Mouse (Mus musculus) embryonic fibroblast, embryonic 13.5 days (primary cell): ENCODE measurements at regions not wholly inside any gene's neighbourhood (a gene's known extent, or its start where the extent isn't known, plus 50 kb on each side); places are given as distances from the start of the nearest gene placed in this dataset.

Experiments
- H3K27ac ChIP-seq: 2 replicates; pipeline ENCODE4 v1.5.1; 2012; ENCODE audit warnings: low read length, control low read depth, inconsistent platforms; ENCODE audit not compliant: insufficient read depth
- H3K4me1 ChIP-seq: 2 replicates; pipeline ENCODE4 v1.6.1; 2011; ENCODE audit warnings: low read length; ENCODE audit not compliant: control insufficient read depth, insufficient read depth
- H3K4me3 ChIP-seq: 2 replicates; pipeline ENCODE4 v1.5.1; 2011; ENCODE audit warnings: mild to moderate bottlenecking, control low read depth, low read length; ENCODE audit not compliant: insufficient read depth
- CTCF ChIP-seq: IDR thresholded peaks from 2 replicates; pipeline ENCODE4 v1.5.1; 2011; ENCODE audit warnings: mild to moderate bottlenecking, control low read depth, low read length, moderate library complexity, borderline replicate concordance; ENCODE audit not compliant: insufficient read depth
- POLR2A ChIP-seq: IDR thresholded peaks from 2 replicates; pipeline ENCODE4 v1.6.1; 2011; ENCODE audit warnings: low read depth, mild to moderate bottlenecking, control low read depth, low read length, moderate library complexity

DNA sequence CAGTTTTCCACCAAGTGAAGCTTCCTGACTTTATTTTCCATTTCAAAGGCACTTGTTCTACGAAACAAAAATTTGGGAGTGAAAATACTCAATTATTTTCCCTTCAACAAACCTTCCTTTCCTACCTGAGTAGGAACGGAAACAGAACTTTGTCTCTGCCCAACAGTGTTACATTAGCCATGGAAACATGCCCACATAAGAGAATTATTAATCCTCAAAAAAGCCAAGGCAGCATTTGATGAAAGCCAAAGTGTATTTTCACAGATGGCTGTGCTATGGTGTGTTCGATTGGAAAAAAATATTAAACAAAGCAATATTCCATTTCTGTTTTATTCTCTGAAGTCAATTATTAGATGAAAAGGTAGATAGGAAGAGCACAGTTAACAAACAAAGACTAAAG, 404.8 kb upstream of the Adamts9 start:
- H3K4me3 ChIP-seq: no peak overlapping the region
- no peak overlapping the region for H3K27ac ChIP-seq
- H3K4me1 ChIP-seq: no peaks in the 10 kb centered on the region
- TF ChIP-seq POLR2A (no peak), CTCF (no peak)

DNA sequence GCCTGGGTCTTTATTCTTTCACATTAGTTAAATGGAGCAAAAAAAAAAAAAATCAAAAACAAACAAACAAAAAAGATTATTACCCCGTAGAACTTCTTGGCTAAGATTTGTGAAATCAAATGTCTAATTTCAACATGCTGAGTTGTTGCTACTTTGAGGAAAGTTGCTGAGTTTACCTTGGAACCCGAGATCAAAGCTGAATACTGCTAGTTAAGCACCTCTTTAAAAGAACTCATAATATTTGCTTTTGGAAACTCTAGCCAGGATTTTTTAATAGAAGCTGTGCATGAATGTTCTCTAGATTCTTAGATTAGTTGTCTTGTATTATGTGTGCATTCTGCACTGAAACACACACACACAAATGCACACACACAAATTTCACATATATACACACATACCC, 385.4 kb upstream of the Adamts9 start:
- TF ChIP-seq CTCF (no peak), POLR2A (no peak)
- no peaks in the 10 kb centered on the region for H3K4me1 ChIP-seq
- no peak overlapping the region for H3K27ac ChIP-seq
- H3K4me3 ChIP-seq: no peak overlapping the region

DNA sequence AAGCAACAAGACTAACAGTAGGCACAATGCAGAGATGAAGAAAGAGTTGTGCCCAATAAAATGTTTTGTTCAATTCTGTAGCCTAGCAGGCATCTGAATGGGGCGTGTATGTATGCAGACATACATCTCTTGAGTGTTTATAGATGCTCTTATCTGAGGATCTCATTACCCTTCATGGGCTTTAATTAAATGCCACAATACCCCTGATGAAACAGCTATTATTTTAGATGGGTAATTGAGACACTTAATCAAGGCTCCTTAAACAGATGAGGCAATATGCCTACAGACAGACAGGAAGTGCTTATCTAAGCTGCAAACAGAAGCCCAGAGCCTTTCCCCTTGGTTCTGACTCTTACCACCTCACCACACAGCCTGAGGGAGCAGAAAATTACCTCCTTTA, 384.6 kb upstream of the Adamts9 start:
- TF ChIP-seq CTCF (no peak), POLR2A (no peak)
- no peak overlapping the region for H3K27ac ChIP-seq
- H3K4me1 ChIP-seq: no peaks in the 10 kb centered on the region
- no peak overlapping the region for H3K4me3 ChIP-seq

DNA sequence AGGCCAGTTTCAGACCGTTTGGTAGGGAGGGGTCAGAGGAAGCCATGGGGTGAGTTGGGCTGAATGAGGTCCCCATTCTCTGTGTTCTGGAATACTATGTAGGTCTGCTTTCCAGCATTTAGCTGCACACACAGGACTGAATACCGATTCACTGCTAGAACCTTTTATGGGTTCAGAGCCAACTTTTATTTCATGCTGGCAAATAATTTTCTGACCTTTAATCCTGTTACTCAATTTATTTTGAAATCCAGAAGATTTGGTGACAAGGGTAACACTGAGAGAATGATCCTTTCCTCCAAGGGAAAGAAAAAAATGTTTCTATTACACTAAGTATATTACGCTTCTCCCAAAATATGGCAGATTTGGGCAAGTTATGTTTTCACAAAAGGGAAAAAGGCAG, 380.6 kb upstream of the Adamts9 start:
- no peak overlapping the region for H3K27ac ChIP-seq

DNA sequence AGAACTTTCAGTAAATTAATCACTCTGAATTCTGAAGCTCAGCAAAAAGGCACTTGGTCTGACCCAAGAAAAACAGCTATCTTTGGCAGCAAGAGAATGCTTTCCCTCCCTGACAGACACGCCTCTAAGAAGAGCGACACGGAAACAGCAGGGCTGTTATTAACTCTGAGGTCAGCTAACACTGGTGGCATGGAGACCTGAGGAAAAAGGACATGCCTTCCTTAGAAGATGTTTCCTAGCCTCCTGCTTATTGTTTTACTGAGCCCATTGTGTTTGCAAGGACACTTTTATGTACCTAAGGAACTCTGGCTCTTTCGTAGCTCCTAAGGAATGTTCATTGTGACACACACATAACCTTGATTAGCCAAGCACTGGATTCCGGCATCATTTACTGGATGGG, 371.3 kb upstream of the Adamts9 start:
- TF ChIP-seq CTCF (no peak), POLR2A (no peak)

More for the DNA sequence above, 380.6 kb upstream of the Adamts9 start:
- Histone ChIP-seq H3K4me3 (no peak overlapping the region), H3K4me1 (no peaks in the 10 kb centered on the region)
- TF ChIP-seq POLR2A: no peak
- no peak for TF ChIP-seq CTCF

DNA sequence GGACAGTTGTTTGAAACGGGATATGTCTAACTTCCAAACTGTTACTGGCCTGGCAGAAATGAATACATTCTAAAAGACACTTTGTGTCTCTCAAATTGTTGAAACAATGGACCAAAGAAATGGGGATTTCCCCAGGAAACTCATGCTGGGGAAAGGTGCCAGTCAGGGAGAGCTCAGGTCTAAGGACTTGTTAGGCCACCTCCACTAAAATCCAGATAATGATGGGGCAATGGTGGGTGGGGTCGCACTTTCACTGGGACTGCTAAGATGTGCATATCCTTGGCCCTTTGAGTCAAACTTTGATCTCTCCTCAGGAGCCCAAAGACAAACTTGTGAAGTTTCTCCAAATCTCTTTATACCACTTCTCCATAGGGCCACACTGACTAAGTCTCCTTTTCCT, 361.9 kb upstream of the Adamts9 start:
- no peaks in the 10 kb centered on the region for H3K4me1 ChIP-seq
- H3K4me3 ChIP-seq: no peak overlapping the region
- no peak overlapping the region for H3K27ac ChIP-seq
- TF ChIP-seq CTCF: no peak
- TF ChIP-seq POLR2A: no peak

More for the DNA sequence above, 371.3 kb upstream of the Adamts9 start:
- H3K4me1 ChIP-seq: no peaks in the 10 kb centered on the region
- H3K4me3 ChIP-seq: no peak overlapping the region
- no peak overlapping the region for H3K27ac ChIP-seq

DNA sequence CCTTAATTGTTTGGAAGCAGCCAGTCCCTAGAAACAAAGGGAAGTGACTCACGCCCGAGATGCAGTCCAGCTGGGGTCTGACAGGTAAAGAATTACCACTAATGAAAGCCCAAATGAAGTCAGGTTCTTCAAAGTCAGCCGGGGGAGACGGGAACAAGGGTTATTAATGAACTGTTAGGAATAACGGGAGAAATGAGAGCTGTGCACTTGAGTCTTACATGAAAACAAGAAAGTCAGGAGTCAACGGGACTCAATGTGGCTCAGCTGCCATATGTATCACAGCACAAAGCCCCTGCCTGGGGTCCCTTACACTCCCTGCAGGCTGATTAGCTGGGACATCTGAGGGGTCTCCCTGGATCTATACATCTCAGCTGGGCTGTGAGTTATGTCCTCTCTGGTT, 354.7 kb upstream of the Adamts9 start:
- Histone ChIP-seq H3K4me1 (0 out of 2 replicates have a peak, but pooled peaks cover 3% of the 10 kb centered on the region), H3K27ac (no peak overlapping the region)
- TF ChIP-seq POLR2A (no peak), CTCF (no peak)

DNA sequence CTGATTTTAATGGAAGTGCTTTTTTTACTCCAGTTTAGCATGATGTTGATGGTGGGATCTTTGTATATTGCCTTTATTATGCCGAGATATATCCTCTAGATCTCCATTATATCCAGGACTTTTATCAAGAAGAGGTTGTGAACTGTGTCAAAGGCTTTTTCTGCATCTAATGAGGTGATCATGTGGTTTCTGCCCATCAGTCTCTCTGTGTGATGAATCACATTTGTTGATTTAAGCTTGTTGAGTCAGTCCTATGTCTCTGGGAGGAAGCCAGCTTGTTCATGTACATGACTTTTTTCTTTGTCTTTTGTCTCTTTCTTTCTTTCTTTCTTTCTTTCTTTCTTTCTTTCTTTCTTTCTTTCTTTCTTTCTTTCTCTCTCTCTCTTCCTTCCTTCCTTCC, 348.4 kb upstream of the Adamts9 start:
- H3K4me1 ChIP-seq: no peaks in the 10 kb centered on the region
- TF ChIP-seq POLR2A: no peak
- no peak for TF ChIP-seq CTCF
- no peak overlapping the region for H3K4me3 ChIP-seq

More for the DNA sequence above, 354.7 kb upstream of the Adamts9 start:
- H3K4me3 ChIP-seq: no peak overlapping the region

DNA sequence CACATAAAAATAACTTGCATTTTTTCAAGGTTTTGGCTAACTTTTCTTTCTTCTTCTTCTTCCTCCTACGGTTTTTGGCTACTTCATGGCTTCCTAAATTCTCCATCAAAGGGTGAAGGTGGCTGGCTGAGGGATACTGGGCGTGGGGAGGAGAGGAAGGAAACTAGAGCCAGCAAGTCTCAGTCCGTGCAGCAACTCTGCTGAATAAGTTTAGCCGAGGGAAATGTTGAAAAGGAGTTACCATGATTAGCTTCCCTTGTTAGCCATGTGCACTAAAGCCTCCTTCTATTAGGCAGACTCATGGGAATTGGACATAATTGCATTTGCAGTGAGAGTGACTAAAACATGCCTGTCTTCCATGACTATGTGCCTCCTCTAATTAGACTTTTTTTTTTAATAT, 345.1 kb upstream of the Adamts9 start:
- peaks cover 4% of the 10 kb centered on the region for H3K4me1 ChIP-seq
- H3K4me3 ChIP-seq: no peak overlapping the region
- H3K27ac ChIP-seq: no peak overlapping the region
- TF ChIP-seq CTCF (no peak), POLR2A (no peak)

More for the DNA sequence above, 348.4 kb upstream of the Adamts9 start:
- no peak overlapping the region; the same call in 1 of the 2 replicates for H3K27ac ChIP-seq

DNA sequence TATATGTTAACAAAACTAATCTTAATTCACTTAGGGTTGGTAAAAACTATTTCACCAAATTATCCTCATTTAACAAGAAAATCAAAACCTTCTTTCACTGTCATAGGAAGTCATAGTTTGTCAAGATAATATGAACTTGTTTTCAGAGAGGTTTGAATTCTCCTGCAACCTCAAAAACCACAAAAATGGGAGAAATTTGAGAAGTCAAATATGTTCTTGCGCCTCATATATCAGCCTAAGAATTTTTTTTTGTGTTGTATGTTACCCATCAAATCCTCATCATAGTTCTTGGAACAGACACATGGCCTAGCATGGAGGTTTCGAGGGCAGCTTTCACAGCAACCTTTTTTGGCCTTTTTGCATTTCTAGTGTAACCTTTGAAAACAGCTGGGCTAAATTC, 342.5 kb upstream of the Adamts9 start:
- H3K4me1 ChIP-seq: peaks cover 4% of the 10 kb centered on the region
- TF ChIP-seq CTCF (no peak), POLR2A (no peak)
- H3K4me3 ChIP-seq: no peak overlapping the region
- H3K27ac ChIP-seq: peak overlapping the region; percentile 84

DNA sequence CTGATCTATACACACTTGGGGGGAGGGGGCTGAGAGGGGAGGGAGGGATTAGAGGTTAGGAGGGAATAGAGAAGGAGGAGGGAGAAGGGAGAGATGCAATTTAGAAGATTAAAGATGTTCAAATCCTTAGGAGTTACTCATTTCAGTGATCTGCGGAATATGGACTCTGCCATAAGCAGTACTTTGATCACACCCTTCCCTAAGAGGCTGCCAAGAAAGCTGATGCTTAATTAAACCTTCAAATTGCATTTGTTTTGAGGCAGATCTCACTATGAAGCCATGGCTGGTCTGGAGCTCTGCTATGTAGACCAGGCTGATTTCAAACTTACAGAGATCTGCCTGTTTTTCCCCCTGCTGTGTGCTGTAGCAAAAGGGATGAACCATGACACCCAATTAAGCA, 338.2 kb upstream of the Adamts9 start:
- no peak for TF ChIP-seq CTCF
- TF ChIP-seq POLR2A: no peak
- Histone ChIP-seq H3K4me3 (no peak overlapping the region), H3K27ac (no peak overlapping the region), H3K4me1 (peaks cover 4% of the 10 kb centered on the region)
